8 mouse cellular contexts compared by ENCODE assay signal in genomic region chr13:95326611-95327344, GRCm38 (mm10). TPM values are rescaled to one million over a fixed set of nuclear protein-coding genes. Genes with fewer than 3 reads are reported as not detected.
DNase-seq lines count a peak whose midpoint lies in the region; ATAC-seq lines count a peak whose summit lies in the region.

No protein-coding gene starts in this region.

- H3K27me3 ChIP-seq in embryonic facial prominence, embryonic 11.5 days (ENCODE audit: control insufficient read depth, insufficient read depth, low read length), result no peaks in the 10 kb centered on the region
- H3K27me3 ChIP-seq in intestine, embryonic 15.5 days (replicated peaks), result no peaks in the 10 kb centered on the region
- H3K27me3 ChIP-seq in midbrain, embryonic 14.5 days (ENCODE audit: control insufficient read depth, insufficient read depth, low read length), result no peaks in the 10 kb centered on the region

- H3K27ac ChIP-seq in embryonic facial prominence, embryonic 11.5 days (replicated peaks; ENCODE audit: low read depth, low read length), result peak overlapping the region; percentile 53
- H3K27ac ChIP-seq in intestine, embryonic 15.5 days, result peak overlapping the region; percentile 99
- peak overlapping the region; percentile 95 for H3K27ac ChIP-seq in midbrain, embryonic 14.5 days (replicated peaks; ENCODE audit: low read depth, low read length)

- intact Hi-C loops in left cerebral cortex, postnatal 4 days (cut with DNase I), result no loop called here

- peak overlapping the region; percentile 99 for H3K9ac ChIP-seq in embryonic facial prominence, embryonic 11.5 days (replicated peaks; ENCODE audit: low read length)
- H3K9ac ChIP-seq in intestine, embryonic 15.5 days, result peak overlapping the region; percentile 99
- H3K9ac ChIP-seq in midbrain, embryonic 14.5 days (replicated peaks; ENCODE audit: low read length), result peak overlapping the region; percentile 99

- peak overlapping the region; percentile 81 for H3K4me2 ChIP-seq in embryonic facial prominence, embryonic 11.5 days (ENCODE audit: low read depth, low read length)
- H3K4me2 ChIP-seq in intestine, embryonic 15.5 days (replicated peaks), result peak overlapping the region; percentile 86
- H3K4me2 ChIP-seq in midbrain, embryonic 14.5 days (ENCODE audit: low read length), result peak overlapping the region; percentile 88

- H3K4me3 ChIP-seq in embryonic facial prominence, embryonic 11.5 days (ENCODE audit: low read depth, low read length), result peak overlapping the region; percentile 83
- peak overlapping the region; percentile 87 for H3K4me3 ChIP-seq in intestine, embryonic 15.5 days (replicated peaks)
- peak overlapping the region; percentile 87 for H3K4me3 ChIP-seq in midbrain, embryonic 14.5 days (replicated peaks; ENCODE audit: low read depth, low read length)

- ATAC-seq in embryonic facial prominence, embryonic 11.5 days (replicated peaks; ENCODE audit: insufficient number of reproducible peaks, low FRiP score, low TSS enrichment, low read depth), result peak; percentile 58; the same call in 1 of the 2 replicates
- ATAC-seq in intestine, embryonic 15.5 days, result peak; percentile 40
- ATAC-seq in midbrain, embryonic 14.5 days (ENCODE audit: low FRiP score, low TSS enrichment), result 0 out of 2 replicates have a peak, but pooled peaks have one; percentile 21

- DNase-seq in left cerebral cortex, postnatal 4 days, result peak; percentile 34
- DNase-seq in left cerebral cortex, adult 8-10 months (ENCODE audit: low spot score in 2 of 2), result no peak
- peak; percentile 76 for DNase-seq in embryonic facial prominence, embryonic 11.5 days (ENCODE audit: low spot score)
- peak; percentile 61 for DNase-seq in midbrain, embryonic 14.5 days
- DNase-seq in ovary, postnatal 10 days (ENCODE audit: low spot score), result no peak
- no peak for DNase-seq in frontal cortex, postnatal 25 days (ENCODE audit: low spot score in 2 of 2)
- no peak for DNase-seq in gastrocnemius, postnatal 10 days

- no peaks in the 10 kb centered on the region for H3K9me3 ChIP-seq in embryonic facial prominence, embryonic 11.5 days (replicated peaks; ENCODE audit: control insufficient read depth, low read length)
- no peaks in the 10 kb centered on the region for H3K9me3 ChIP-seq in intestine, embryonic 15.5 days
- no peaks in the 10 kb centered on the region for H3K9me3 ChIP-seq in midbrain, embryonic 14.5 days (ENCODE audit: control insufficient read depth, low read length)

- WGBS in embryonic facial prominence, embryonic 11.5 days, result 6% methylated on average over 21 of the region's 21 CpGs
- WGBS in intestine, embryonic 15.5 days, result 7% methylated on average over 21 of the region's 21 CpGs
- 6% methylated on average over 21 of the region's 21 CpGs for WGBS in midbrain, embryonic 14.5 days

- H3K36me3 ChIP-seq in embryonic facial prominence, embryonic 11.5 days (replicated peaks; ENCODE audit: control insufficient read depth, insufficient read depth, low read depth, low read length), result no peaks in the 10 kb centered on the region
- H3K36me3 ChIP-seq in intestine, embryonic 15.5 days, result no peaks in the 10 kb centered on the region
- no peaks in the 10 kb centered on the region for H3K36me3 ChIP-seq in midbrain, embryonic 14.5 days (ENCODE audit: control insufficient read depth, insufficient read depth, low read length)

- no peaks in the 10 kb centered on the region; the same call in 1 of the 2 replicates for H3K4me1 ChIP-seq in embryonic facial prominence, embryonic 11.5 days (ENCODE audit: control insufficient read depth, insufficient read depth, low read length)
- H3K4me1 ChIP-seq in intestine, embryonic 15.5 days (replicated peaks), result peaks cover 13% of the 10 kb centered on the region; the same call in 1 of the 2 replicates
- H3K4me1 ChIP-seq in midbrain, embryonic 14.5 days (ENCODE audit: control insufficient read depth, insufficient read depth, low read length), result peaks cover 26% of the 10 kb centered on the region

RNA-seq across cellular contexts. Expression of gene Zbed3, which starts 3.4 kb away (rescaled TPM):
- 10 to 100 TPM; 17.4 to 20.0 TPM for total RNA-seq in left cerebral cortex, postnatal 4 days (2021)
- total RNA-seq in left cerebral cortex, adult 8-10 months (2022), result 10 to 100 TPM; 14.1 to 18.4 (median 16.1) TPM
- 71.2 and 82.0 TPM in 2 replicates for polyA plus RNA-seq in embryonic facial prominence, embryonic 11.5 days (2014; fragmentation: Nextera tagmentation; extraction: Ambion mirVana)
- polyA plus RNA-seq in intestine, embryonic 15.5 days (2015; fragmentation: Nextera tagmentation; extraction: Ambion mirVana), result 49.2 and 53.4 TPM in 2 replicates
- polyA plus RNA-seq in midbrain, embryonic 14.5 days (2014; fragmentation: Nextera tagmentation; extraction: Ambion mirVana), result 32.9 and 37.9 TPM in 2 replicates
- total RNA-seq in gastrocnemius, postnatal 10 days (2021), result 10 to 100 TPM; 15.1 to 15.6 TPM

RNA-seq across cellular contexts. Expression of gene Aggf1, which starts 48.4 kb away (rescaled TPM):
- total RNA-seq in left cerebral cortex, postnatal 4 days (2021), result 10 to 100 TPM; 38.1 to 39.8 TPM
- 10 to 100 TPM; 46.3 to 49.9 (median 48.2) TPM for total RNA-seq in left cerebral cortex, adult 8-10 months (2022)
- polyA plus RNA-seq in embryonic facial prominence, embryonic 11.5 days (2014; fragmentation: Nextera tagmentation; extraction: Ambion mirVana), result 48.0 and 48.5 TPM in 2 replicates
- 29.8 and 32.3 TPM in 2 replicates for polyA plus RNA-seq in intestine, embryonic 15.5 days (2015; fragmentation: Nextera tagmentation; extraction: Ambion mirVana)
- polyA plus RNA-seq in midbrain, embryonic 14.5 days (2014; fragmentation: Nextera tagmentation; extraction: Ambion mirVana), result 35.7 and 46.4 TPM in 2 replicates
- total RNA-seq in gastrocnemius, postnatal 10 days (2021), result 10 to 100 TPM; 17.2 to 18.0 TPM

Comparison
In these comparisons a context has a peak if more than half of its experiments do, and no peak if none do; other contexts are left out.
1. DNase-seq: peak in left cerebral cortex, postnatal 4 days (single experiment), embryonic facial prominence, embryonic 11.5 days (single experiment) and midbrain, embryonic 14.5 days (single experiment); none in left cerebral cortex, adult 8-10 months (0 of 2), ovary, postnatal 10 days (single experiment), frontal cortex, postnatal 25 days (0 of 2) and gastrocnemius, postnatal 10 days (single experiment).
2. Peak in every context shown above with its lines, with median percentiles within 50 percentile points of each other: ATAC-seq, H3K27ac ChIP-seq, H3K4me2 ChIP-seq, H3K4me3 ChIP-seq and H3K9ac ChIP-seq.